Mouse (Mus musculus) forebrain, embryonic 15.5 days (tissue): ENCODE measurements around the gene Evi2a. TPM values are rescaled to one million over a fixed set of nuclear protein-coding genes. Genes with fewer than 3 reads are reported as not detected.

ENCODE experiments used
- ATAC-seq: fragments of 200-750 bp; cut with Nextera tagmentation; replicated peaks from 2 replicates; pipeline ENCODE4 v1.8.0; 2017; ENCODE audit warnings: mild to moderate bottlenecking, moderate TSS enrichment, moderate library complexity
- H3K27ac ChIP-seq: fragments of 300-500 bp; sonication (generic); replicated peaks from 2 replicates; pipeline ENCODE4 v1.5.1; 2015; ENCODE audit warnings: mild to moderate bottlenecking, inconsistent platforms
- H3K27me3 ChIP-seq: fragments of 300-500 bp; sonication (generic); 2 replicates; pipeline ENCODE4 v1.6.1; 2015; ENCODE audit warnings: inconsistent platforms
- H3K36me3 ChIP-seq: fragments of 300-500 bp; sonication (generic); 2 replicates; pipeline ENCODE4 v1.6.1; 2015; ENCODE audit warnings: mild to moderate bottlenecking, inconsistent platforms
- H3K4me1 ChIP-seq: fragments of 300-500 bp; sonication (generic); 2 replicates; pipeline ENCODE4 v1.6.1; 2015; ENCODE audit warnings: inconsistent platforms
- H3K4me2 ChIP-seq: fragments of 300-500 bp; sonication (generic); replicated peaks from 2 replicates; pipeline ENCODE4 v1.6.1; 2015; ENCODE audit warnings: mild to moderate bottlenecking, inconsistent platforms
- H3K4me3 ChIP-seq: fragments of 300-500 bp; sonication (generic); 2 replicates; pipeline ENCODE4 v1.5.1; 2015; ENCODE audit warnings: mild to moderate bottlenecking, inconsistent platforms
- H3K9ac ChIP-seq: fragments of 300-500 bp; sonication (generic); replicated peaks from 2 replicates; pipeline ENCODE4 v1.6.1; 2015; ENCODE audit warnings: mild to moderate bottlenecking, inconsistent platforms
- H3K9me3 ChIP-seq: fragments of 300-500 bp; sonication (generic); 2 replicates; pipeline ENCODE4 v1.6.1; 2016; ENCODE audit warnings: inconsistent platforms
- WGBS: fragments of 180-500 bp; shearing (Covaris S2); methylation state at CpG from one replicate; pipeline ENCODE4 v1.1.7; 2015; ENCODE audit warnings: mixed read lengths; 5-methylcytosine and 5-hydroxymethylcytosine counted together
- polyA plus RNA-seq: library from polyadenylated mRNA; unstranded; fragments of >200 nt; fragmentation: Nextera tagmentation; extraction: Ambion mirVana; gene quantifications from 2 replicates; pipeline ENCODE4 v1.2.1, GENCODE M21; 2015

The Evi2a gene
- polyA plus RNA-seq, 1 experiment from 2014 or later: 3.9 TPM

GRCm38 (mm10) chr11:79533950-79534690, 3.7 kb upstream of the Evi2a start:
- Histone ChIP-seq H3K4me2 (no peak overlapping the region), H3K27me3 (no peaks in the 10 kb centered on the region), H3K9me3 (no peaks in the 10 kb centered on the region), H3K36me3 (peaks cover 8% of the 10 kb centered on the region; the same call in 1 of the 2 replicates), H3K9ac (no peak overlapping the region), H3K4me3 (no peak overlapping the region), H3K4me1 (0 out of 2 replicates have a peak, but pooled peaks cover 2% of the 10 kb centered on the region), H3K27ac (no peak overlapping the region)
- WGBS: 67% methylated on average over 8 of the region's 8 CpGs
- no peak for ATAC-seq

DNA sequence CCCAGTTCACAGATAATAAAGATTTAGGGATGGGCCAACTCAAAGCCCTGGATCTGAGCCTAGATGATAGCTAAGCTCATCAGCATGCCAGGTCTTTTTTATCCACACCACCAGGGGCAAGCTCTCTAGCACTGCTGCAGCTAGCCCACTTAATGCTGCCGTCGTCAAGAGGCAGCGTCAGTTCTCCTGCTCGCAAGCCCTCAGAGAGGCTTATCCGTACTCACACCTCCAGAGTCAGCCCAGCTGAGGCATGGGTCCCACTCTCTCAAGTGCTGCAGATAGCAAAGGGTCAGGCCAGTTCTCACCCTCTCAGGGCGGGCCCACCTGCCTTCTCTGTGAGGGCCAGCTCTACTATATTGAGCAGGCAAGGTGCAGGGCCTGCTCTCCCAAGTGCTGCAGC, 2.9 kb upstream of the Evi2a start:
- Histone ChIP-seq H3K9me3 (no peaks in the 10 kb centered on the region), H3K36me3 (peaks cover 7% of the 10 kb centered on the region; the same call in 1 of the 2 replicates), H3K4me3 (no peak overlapping the region), H3K9ac (no peak overlapping the region), H3K4me2 (no peak overlapping the region), H3K27me3 (no peaks in the 10 kb centered on the region), H3K4me1 (0 out of 2 replicates have a peak, but pooled peaks cover 2% of the 10 kb centered on the region), H3K27ac (no peak overlapping the region)
- WGBS: 83% methylated on average over 6 of the region's 6 CpGs
- no peak for ATAC-seq

DNA sequence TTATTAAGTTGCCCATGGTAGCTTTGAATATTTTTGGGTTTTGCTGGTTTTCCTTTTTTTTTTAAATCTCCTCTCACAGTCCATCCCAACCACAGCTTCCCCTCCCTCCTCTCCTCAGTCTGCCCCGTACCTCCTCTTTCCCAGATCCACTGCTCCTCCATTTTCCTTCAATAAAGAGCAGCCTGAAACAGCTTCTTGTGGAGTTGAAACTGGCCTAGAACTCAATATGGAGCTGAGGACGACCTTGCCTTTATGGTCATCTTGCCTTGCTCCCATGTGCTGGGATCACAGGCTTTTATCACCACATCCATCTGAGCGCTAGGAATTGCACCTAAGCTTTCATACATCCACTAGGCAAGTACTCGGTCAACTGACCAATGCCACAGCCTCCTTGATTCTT, 1.1 kb upstream of the Evi2a start:
- Histone ChIP-seq H3K4me3 (no peak overlapping the region), H3K36me3 (peaks cover 4% of the 10 kb centered on the region; the same call in 1 of the 2 replicates), H3K9ac (no peak overlapping the region), H3K4me1 (0 out of 2 replicates have a peak, but pooled peaks cover 2% of the 10 kb centered on the region), H3K27me3 (no peaks in the 10 kb centered on the region), H3K4me2 (no peak overlapping the region), H3K27ac (no peak overlapping the region), H3K9me3 (no peaks in the 10 kb centered on the region)
- 94% methylated on average over 4 of the region's 4 CpGs for WGBS
- no peak for ATAC-seq

GRCm38 (mm10) chr11:79530774-79531173, 365 bp upstream of the Evi2a start:
- Histone ChIP-seq H3K4me2 (no peak overlapping the region), H3K4me1 (0 out of 2 replicates have a peak, but pooled peaks cover 2% of the 10 kb centered on the region), H3K27me3 (no peaks in the 10 kb centered on the region), H3K9ac (no peak overlapping the region), H3K27ac (no peak overlapping the region), H3K9me3 (no peaks in the 10 kb centered on the region), H3K36me3 (peaks cover 4% of the 10 kb centered on the region; the same call in 1 of the 2 replicates), H3K4me3 (no peak overlapping the region)
- WGBS: 90% methylated on average over 11 of the region's 11 CpGs
- no peak for ATAC-seq

DNA sequence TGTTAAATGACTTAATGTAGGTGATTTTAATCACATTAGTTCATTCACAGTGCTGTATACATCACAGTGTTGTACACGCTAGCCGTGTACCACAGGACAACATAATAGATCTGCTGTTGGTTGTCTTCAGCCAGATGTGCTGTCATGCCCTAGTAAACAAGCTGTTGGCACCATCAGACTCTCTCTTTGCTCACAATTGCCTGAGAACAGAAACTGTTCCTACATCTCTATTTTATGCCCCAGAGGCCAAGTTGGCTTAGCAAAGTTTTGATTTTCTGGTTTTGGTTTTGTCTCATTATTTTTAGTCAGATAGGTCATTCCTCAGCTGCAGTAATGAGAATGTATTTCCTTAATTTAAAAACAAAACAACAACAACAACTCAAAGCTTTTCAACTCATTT, 673 bp downstream of the Evi2a start:
- WGBS: 83% methylated on average over 2 of the region's 2 CpGs
- Histone ChIP-seq H3K36me3 (peaks cover 4% of the 10 kb centered on the region; the same call in 1 of the 2 replicates), H3K27ac (no peak overlapping the region), H3K4me1 (0 out of 2 replicates have a peak, but pooled peaks cover 2% of the 10 kb centered on the region), H3K4me3 (no peak overlapping the region), H3K9me3 (no peaks in the 10 kb centered on the region), H3K9ac (no peak overlapping the region), H3K27me3 (no peaks in the 10 kb centered on the region), H3K4me2 (no peak overlapping the region)
- no peak for ATAC-seq

DNA sequence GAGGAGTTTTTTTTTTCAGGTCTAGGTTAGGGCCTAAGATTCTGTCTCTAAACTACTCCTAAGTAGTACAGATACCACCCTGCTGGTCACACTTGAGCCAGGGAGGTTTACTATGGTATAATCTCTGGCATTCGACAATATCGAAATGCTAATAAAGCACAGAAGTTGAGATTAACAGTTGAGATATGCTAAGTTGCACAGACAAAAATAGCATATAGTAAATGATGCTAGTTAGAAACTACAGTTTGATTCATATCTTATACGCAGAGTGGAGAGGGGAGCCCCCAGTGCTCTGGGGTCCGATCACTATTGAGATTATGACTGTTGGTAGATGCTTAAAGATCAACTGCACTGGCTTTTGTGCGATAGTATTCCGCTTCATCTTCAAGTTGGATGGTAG, 1.2 kb downstream of the Evi2a start:
- H3K36me3 ChIP-seq: peaks cover 4% of the 10 kb centered on the region; the same call in 1 of the 2 replicates
- H3K27me3 ChIP-seq: no peaks in the 10 kb centered on the region
- 97% methylated on average over 6 of the region's 6 CpGs for WGBS
- H3K9ac ChIP-seq: no peak overlapping the region
- H3K4me2 ChIP-seq: no peak overlapping the region
- no peak for ATAC-seq
- no peak overlapping the region for H3K4me3 ChIP-seq
- H3K4me1 ChIP-seq: 0 out of 2 replicates have a peak, but pooled peaks cover 1% of the 10 kb centered on the region
- H3K27ac ChIP-seq: no peak overlapping the region
- H3K9me3 ChIP-seq: no peaks in the 10 kb centered on the region

GRCm38 (mm10) chr11:79528601-79529000, 1.8 kb downstream of the Evi2a start:
- no peak overlapping the region for H3K27ac ChIP-seq
- no peak overlapping the region for H3K4me3 ChIP-seq
- H3K9ac ChIP-seq: no peak overlapping the region
- no peak overlapping the region for H3K4me2 ChIP-seq
- H3K36me3 ChIP-seq: peaks cover 4% of the 10 kb centered on the region; the same call in 1 of the 2 replicates
- ATAC-seq: no peak
- no peaks in the 10 kb centered on the region for H3K4me1 ChIP-seq
- WGBS: 96% methylated on average over 3 of the region's 3 CpGs
- no peaks in the 10 kb centered on the region for H3K27me3 ChIP-seq
- no peaks in the 10 kb centered on the region for H3K9me3 ChIP-seq

GRCm38 (mm10) chr11:79527739-79528384, 2.5 kb downstream of the Evi2a start:
- 92% methylated on average over 5 of the region's 5 CpGs for WGBS
- Histone ChIP-seq H3K9ac (no peak overlapping the region), H3K4me2 (no peak overlapping the region), H3K36me3 (peaks cover 4% of the 10 kb centered on the region; the same call in 1 of the 2 replicates), H3K4me1 (no peaks in the 10 kb centered on the region), H3K27me3 (no peaks in the 10 kb centered on the region), H3K27ac (no peak overlapping the region), H3K4me3 (no peak overlapping the region), H3K9me3 (no peaks in the 10 kb centered on the region)
- no peak for ATAC-seq

DNA sequence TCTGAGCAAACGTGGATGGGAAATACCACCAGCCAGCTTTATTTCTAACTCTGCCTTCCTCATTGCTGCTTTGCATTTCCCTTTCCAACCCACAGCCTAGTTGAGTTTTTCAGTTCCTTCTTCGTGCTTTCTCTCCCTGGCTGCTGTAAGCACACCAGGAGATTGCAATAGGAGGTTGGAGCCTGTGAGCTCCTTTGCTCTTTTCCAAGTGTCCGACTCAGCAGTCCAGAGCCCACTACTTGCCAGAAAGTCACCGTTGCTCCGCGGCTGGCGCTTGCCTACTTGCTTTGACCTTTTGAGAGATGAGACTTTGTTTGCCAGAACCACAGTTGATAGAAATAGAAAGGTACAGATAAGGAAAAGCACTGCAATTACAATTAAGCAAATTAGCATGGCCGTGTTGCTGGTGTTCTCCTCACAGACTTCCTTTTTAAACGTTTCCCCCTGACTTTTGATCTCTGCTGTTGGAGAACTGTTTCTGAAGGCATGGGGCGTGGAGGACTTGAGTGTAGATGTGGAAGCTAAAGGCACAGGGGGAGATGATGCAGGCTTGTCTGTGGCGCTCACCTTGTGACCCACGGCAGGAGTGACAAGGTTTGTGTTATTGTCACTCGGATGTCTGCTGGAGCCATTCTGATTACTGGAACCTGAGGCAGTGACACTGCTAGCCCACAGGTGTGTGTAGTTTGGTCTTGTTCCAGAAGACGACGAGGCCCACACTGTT, 3.2 kb downstream of the Evi2a start:
- peaks cover 4% of the 10 kb centered on the region; the same call in 1 of the 2 replicates for H3K36me3 ChIP-seq
- no peak for ATAC-seq
- no peak overlapping the region for H3K9ac ChIP-seq
- WGBS: 85% methylated on average over 15 of the region's 15 CpGs
- no peaks in the 10 kb centered on the region for H3K9me3 ChIP-seq
- no peak overlapping the region for H3K4me3 ChIP-seq
- H3K27ac ChIP-seq: no peak overlapping the region
- H3K27me3 ChIP-seq: no peaks in the 10 kb centered on the region
- no peaks in the 10 kb centered on the region for H3K4me1 ChIP-seq
- no peak overlapping the region for H3K4me2 ChIP-seq

DNA sequence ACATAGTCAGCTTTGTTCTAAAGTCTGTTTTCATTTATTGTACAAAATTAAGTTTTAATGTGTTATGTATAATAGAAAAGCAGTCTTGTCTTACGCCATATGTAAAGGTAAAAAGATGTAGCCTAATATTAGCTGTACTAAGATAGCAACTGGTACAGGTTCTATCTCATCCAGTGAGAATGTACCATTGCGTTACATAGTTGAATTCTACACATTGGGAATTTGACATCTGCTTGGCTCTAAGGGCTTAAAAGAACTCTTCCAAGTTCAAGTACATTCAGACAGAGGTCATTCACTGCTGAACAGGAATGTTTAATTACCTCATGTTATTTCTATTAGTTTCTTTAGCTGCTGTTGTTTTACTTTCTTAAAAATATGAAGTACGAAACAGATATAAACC, 3.9 kb downstream of the Evi2a start:
- ATAC-seq: no peak
- Histone ChIP-seq H3K4me1 (no peaks in the 10 kb centered on the region), H3K9ac (no peak overlapping the region), H3K36me3 (peaks cover 4% of the 10 kb centered on the region; the same call in 1 of the 2 replicates), H3K27me3 (no peaks in the 10 kb centered on the region), H3K9me3 (no peaks in the 10 kb centered on the region), H3K27ac (no peak overlapping the region), H3K4me2 (no peak overlapping the region), H3K4me3 (no peak overlapping the region)
- 94% methylated on average over 3 of the region's 3 CpGs for WGBS

- ATAC-seq: no peak
- no peak overlapping the region for H3K4me3 ChIP-seq
- no peaks in the 10 kb centered on the region for H3K27me3 ChIP-seq
- H3K27ac ChIP-seq: no peak overlapping the region
- no peak overlapping the region for H3K9ac ChIP-seq
- no peak overlapping the region for H3K4me2 ChIP-seq
- WGBS: 95% methylated on average over 1 of the region's 1 CpGs
- H3K4me1 ChIP-seq: no peaks in the 10 kb centered on the region
- no peaks in the 10 kb centered on the region for H3K9me3 ChIP-seq
- H3K36me3 ChIP-seq: peaks cover 4% of the 10 kb centered on the region; the same call in 1 of the 2 replicates
Measured at GRCm38 (mm10) chr11:79524310-79524575, 6.2 kb downstream of the Evi2a start.
